Mouse (Mus musculus): ENCODE results near the gene Rgsl1.

GRCm38 (mm10) chr1:153733181-153733580, 110.8 kb downstream of the Rgsl1 start:
- TF ChIP-seq POLR2A (IDR thresholded peaks at IDR 0.05; ENCODE audit: low read depth, low read length): no peak
- no peak for TF ChIP-seq CTCF (conservative IDR thresholded peaks at IDR 0.05; ENCODE audit: insufficient read depth, insufficient read length, low read depth, low read length)
